Mouse (Mus musculus) G1E (cell line): Measurements from ENCODE around the gene Epor.

Experiments
- CTCF ChIP-seq: IDR thresholded peaks from 2 replicates; pipeline ENCODE4 v1.5.1; 2012; ENCODE audit warnings: low read depth, low read length, inconsistent platforms, mixed read lengths
- POLR2AphosphoS5 ChIP-seq: IDR thresholded peaks from 2 replicates; pipeline ENCODE4 v1.6.1; 2012; ENCODE audit warnings: low read depth, low read length, inconsistent platforms; ENCODE audit not compliant: insufficient replicate concordance

DNA sequence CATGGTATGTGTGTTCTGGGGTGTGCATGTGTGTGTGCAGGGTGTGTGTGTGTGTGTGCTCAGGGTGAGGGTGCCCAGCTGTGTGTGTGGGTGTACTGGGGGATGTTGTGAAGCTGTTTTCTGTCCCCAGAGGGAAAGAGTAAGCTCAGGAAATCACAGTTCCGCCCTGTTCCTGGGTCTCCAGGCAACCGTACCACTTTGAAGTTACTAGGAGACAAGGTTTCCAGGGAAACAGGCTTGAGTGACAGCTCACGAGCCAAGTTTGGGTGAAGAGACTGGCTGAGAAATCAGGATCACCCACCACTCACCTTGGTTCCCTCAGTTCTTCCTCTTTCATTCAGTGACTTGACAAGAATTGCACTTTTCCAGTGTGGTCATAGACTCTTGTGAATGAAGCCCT is 9.7 kb downstream of the Epor start:
- TF ChIP-seq CTCF = no peak
- TF ChIP-seq POLR2AphosphoS5 = no peak
